Mouse (Mus musculus): ENCODE results near the gene Tcf15. TPM values are rescaled to one million over a fixed set of nuclear protein-coding genes. Genes with fewer than 3 reads are reported as not detected.

Gene Tcf15
- polyA plus RNA-seq, 1 experiment from 2014 or later = not detected

DNA sequence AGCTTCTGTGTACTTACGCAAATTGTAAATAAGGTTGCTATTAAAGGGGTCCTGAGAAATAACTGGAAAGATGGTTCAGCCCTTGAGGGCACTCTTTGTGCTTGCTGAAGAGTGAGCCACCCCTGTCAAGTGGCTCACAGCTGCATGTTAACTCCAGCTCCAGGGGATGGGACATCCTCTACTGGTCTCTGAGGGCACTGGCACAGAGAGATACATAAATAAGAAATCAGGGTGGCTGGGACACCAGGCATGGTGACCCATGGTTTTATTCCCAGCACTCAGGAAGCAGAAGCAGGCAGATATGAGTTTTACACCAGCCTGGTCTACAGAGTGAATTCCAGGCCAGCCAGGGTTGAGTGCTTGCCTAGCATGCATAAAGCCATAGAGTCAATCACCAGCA lies 26.0 kb downstream of the Tcf15 start:
- no peak overlapping the region for H3K4me3 ChIP-seq (ENCODE audit: inconsistent target)
- no peak overlapping the region for H3K27ac ChIP-seq
- H3K36me3 ChIP-seq (ENCODE audit: inconsistent target) = no peaks in the 10 kb centered on the region
- no peaks in the 10 kb centered on the region for H3K79me2 ChIP-seq (ENCODE audit: inconsistent target)
- WGBS (ENCODE audit: missing documents) = 100% methylated on average over 1 of the region's 1 CpGs

DNA sequence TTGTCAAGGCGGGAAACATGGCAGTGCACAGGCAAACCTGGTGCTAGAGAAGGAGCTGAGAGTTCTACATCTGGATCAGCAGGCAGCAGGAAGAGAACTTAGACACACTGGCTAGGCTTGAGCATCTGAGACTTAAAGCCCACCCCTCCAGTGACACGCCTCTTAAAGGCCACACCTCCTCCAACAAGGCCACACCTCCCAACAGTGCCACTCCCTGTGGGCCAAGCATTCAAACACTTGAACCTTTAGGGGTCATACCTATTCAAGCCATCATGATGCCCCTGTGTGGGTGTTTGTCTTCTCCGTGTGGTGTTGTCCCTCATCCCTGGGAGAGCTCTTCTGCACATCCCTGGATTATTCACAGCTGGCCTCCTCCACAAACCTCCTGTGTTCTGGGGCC lies 31.5 kb downstream of the Tcf15 start:
- Histone ChIP-seq H3K79me2 (ENCODE audit: inconsistent target) (no peaks in the 10 kb centered on the region), H3K27ac (no peak overlapping the region), H3K36me3 (ENCODE audit: inconsistent target) (no peaks in the 10 kb centered on the region), H3K4me3 (ENCODE audit: inconsistent target) (no peak overlapping the region)
- WGBS (ENCODE audit: missing documents) = 93% methylated on average over 3 of the region's 3 CpGs

- Histone ChIP-seq H3K27ac (no peak overlapping the region), H3K36me3 (ENCODE audit: inconsistent target) (no peaks in the 10 kb centered on the region), H3K79me2 (ENCODE audit: inconsistent target) (no peaks in the 10 kb centered on the region), H3K4me3 (ENCODE audit: inconsistent target) (no peak overlapping the region)
- 80% methylated on average over 6 of the region's 6 CpGs for WGBS (ENCODE audit: missing documents)
Measured at GRCm38 (mm10) chr2:152176659-152177058, 33.3 kb downstream of the Tcf15 start.

- 38% methylated on average over 24 of the region's 24 CpGs for WGBS (ENCODE audit: missing documents)
- Histone ChIP-seq H3K36me3 (ENCODE audit: inconsistent target) (no peaks in the 10 kb centered on the region), H3K27ac (no peak overlapping the region), H3K4me3 (ENCODE audit: inconsistent target) (no peak overlapping the region), H3K79me2 (ENCODE audit: inconsistent target) (no peaks in the 10 kb centered on the region)
Measured at GRCm38 (mm10) chr2:152177162-152177805, 33.9 kb downstream of the Tcf15 start.

GRCm38 (mm10) chr2:152177806-152178170 lies 34.4 kb downstream of the Tcf15 start:
- no peak overlapping the region for H3K4me3 ChIP-seq (ENCODE audit: inconsistent target)
- H3K36me3 ChIP-seq (ENCODE audit: inconsistent target) = no peaks in the 10 kb centered on the region
- no peaks in the 10 kb centered on the region for H3K79me2 ChIP-seq (ENCODE audit: inconsistent target)
- WGBS (ENCODE audit: missing documents) = 93% methylated on average over 6 of the region's 6 CpGs
- H3K27ac ChIP-seq = no peak overlapping the region

GRCm38 (mm10) chr2:152178345-152178744 lies 35.0 kb downstream of the Tcf15 start:
- H3K4me3 ChIP-seq (ENCODE audit: inconsistent target) = no peak overlapping the region
- WGBS (ENCODE audit: missing documents) = 84% methylated on average over 3 of the region's 3 CpGs
- H3K27ac ChIP-seq = no peak overlapping the region
- H3K79me2 ChIP-seq (ENCODE audit: inconsistent target) = no peaks in the 10 kb centered on the region
- no peaks in the 10 kb centered on the region for H3K36me3 ChIP-seq (ENCODE audit: inconsistent target)

- no peaks in the 10 kb centered on the region for H3K36me3 ChIP-seq (ENCODE audit: inconsistent target)
- no peak overlapping the region for H3K4me3 ChIP-seq (ENCODE audit: inconsistent target)
- H3K79me2 ChIP-seq (ENCODE audit: inconsistent target) = no peaks in the 10 kb centered on the region
- H3K27ac ChIP-seq = no peak overlapping the region
- 96% methylated on average over 2 of the region's 2 CpGs for WGBS (ENCODE audit: missing documents)
Measured at GRCm38 (mm10) chr2:152179301-152179700, 35.9 kb downstream of the Tcf15 start.

GRCm38 (mm10) chr2:152180323-152180722 lies 37.0 kb downstream of the Tcf15 start:
- Histone ChIP-seq H3K4me3 (ENCODE audit: inconsistent target) (no peak overlapping the region), H3K27ac (no peak overlapping the region), H3K36me3 (ENCODE audit: inconsistent target) (no peaks in the 10 kb centered on the region), H3K79me2 (ENCODE audit: inconsistent target) (no peaks in the 10 kb centered on the region)
- 69% methylated on average over 5 of the region's 6 CpGs for WGBS (ENCODE audit: missing documents)

- 49% methylated on average over 5 of the region's 5 CpGs for WGBS (ENCODE audit: missing documents)
- Histone ChIP-seq H3K27ac (no peak overlapping the region), H3K36me3 (ENCODE audit: inconsistent target) (no peaks in the 10 kb centered on the region), H3K4me3 (ENCODE audit: inconsistent target) (no peak overlapping the region), H3K79me2 (ENCODE audit: inconsistent target) (no peaks in the 10 kb centered on the region)
Measured at GRCm38 (mm10) chr2:152187132-152187531, 43.8 kb downstream of the Tcf15 start.

DNA sequence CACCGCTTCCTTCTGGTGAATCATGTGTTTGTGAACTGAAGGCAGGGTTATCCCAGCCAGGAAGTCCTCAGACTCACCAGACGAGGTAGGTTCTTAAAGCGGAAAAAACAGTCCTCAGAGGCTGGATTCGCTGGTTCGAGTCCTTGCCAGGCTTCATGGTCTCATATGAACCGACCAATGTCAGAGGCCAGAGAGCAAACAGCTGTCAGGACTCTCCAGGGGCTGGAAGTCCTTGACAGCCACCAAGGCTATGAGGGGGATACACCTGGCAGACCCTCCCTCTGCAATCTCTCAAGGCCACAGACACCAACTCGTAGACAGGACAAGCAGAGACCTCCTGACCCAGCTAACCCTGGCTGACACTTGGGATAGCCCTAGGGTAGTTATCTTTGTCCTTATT lies 45.9 kb downstream of the Tcf15 start:
- H3K4me3 ChIP-seq (ENCODE audit: inconsistent target) = no peak overlapping the region
- no peak overlapping the region for H3K27ac ChIP-seq
- no peaks in the 10 kb centered on the region for H3K36me3 ChIP-seq (ENCODE audit: inconsistent target)
- no peaks in the 10 kb centered on the region for H3K79me2 ChIP-seq (ENCODE audit: inconsistent target)
- WGBS (ENCODE audit: missing documents) = 83% methylated on average over 7 of the region's 7 CpGs

DNA sequence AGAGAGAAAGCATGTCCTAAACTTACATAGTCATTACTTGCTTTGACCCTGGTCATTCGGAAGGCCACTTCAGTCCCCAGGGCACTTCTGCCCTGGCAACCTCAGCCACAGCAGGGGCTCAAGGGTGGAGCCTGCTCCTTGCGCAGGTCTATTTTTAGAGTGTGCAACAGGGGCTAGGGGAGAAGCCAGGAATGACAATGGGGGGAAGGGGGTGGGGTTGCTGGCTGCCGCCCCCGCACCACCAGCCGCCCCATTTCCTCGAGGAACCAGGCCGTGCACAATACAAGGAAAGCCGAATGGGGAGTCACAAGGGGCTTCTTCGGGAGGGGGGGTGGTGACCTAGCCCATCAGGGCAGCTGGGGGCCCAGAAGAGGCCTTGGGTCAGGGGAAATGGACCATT lies 46.3 kb downstream of the Tcf15 start:
- H3K27ac ChIP-seq = no peak overlapping the region
- WGBS (ENCODE audit: missing documents) = 73% methylated on average over 9 of the region's 9 CpGs
- no peaks in the 10 kb centered on the region for H3K79me2 ChIP-seq (ENCODE audit: inconsistent target)
- no peaks in the 10 kb centered on the region for H3K36me3 ChIP-seq (ENCODE audit: inconsistent target)
- H3K4me3 ChIP-seq (ENCODE audit: inconsistent target) = no peak overlapping the region

DNA sequence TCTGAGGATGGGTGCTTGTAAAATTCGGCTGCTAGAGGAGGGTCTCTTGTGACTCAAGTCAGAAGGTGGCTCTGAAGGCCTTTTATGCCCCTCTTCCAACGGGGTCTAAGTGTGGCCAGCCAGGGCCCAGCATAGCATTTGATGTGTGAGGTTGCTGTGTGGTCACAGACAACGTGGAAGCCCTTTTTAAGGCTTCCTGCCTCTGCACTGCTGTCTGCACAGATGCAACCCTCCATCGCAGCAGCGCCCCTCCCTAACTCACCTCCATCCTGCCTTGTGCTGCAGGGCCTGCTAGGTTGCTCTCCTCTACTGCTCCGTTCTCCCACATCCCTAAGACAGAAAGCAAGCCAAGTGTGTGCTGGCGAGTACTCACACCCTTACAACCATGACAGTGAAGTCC lies 46.8 kb downstream of the Tcf15 start:
- Histone ChIP-seq H3K79me2 (ENCODE audit: inconsistent target) (no peaks in the 10 kb centered on the region), H3K4me3 (ENCODE audit: inconsistent target) (no peak overlapping the region), H3K27ac (no peak overlapping the region), H3K36me3 (ENCODE audit: inconsistent target) (no peaks in the 10 kb centered on the region)
- 73% methylated on average over 7 of the region's 7 CpGs for WGBS (ENCODE audit: missing documents)

DNA sequence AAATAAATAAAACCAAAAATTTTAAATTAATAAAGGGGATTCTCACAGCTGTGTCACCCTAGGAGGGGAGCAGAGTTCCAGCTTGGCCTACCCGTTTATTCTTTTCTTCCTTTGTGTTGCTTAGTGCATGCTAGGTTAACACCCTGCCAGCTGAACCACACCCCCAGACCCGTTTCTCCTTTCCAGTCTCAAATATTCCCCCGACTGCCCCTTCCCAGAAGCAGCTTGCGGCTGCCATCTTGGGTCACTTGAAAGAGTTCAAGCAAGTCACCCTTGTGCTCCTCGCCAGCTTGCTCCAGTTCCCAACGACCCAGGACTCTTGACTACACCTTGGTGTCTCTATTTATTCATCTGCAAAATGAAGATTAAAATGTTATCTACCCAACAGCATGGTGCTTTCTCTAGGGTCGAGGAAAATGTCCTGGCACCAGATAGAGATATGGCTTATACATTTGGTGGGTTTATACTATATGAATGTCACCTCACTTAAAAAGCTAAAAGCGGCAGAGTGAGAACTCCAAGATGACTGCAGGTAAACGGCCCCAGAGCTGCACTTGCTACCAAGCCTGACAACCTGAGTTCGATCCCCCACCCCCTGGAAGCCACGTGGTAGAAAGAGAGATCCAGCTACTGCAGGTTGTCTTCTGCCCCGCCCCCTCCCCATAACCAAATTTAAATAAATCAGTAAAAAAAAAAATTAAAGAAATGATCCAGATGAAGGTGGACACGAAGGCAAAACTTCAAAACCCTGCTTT lies 49.4 kb downstream of the Tcf15 start:
- H3K27ac ChIP-seq = no peak overlapping the region
- no peaks in the 10 kb centered on the region for H3K36me3 ChIP-seq (ENCODE audit: inconsistent target)
- H3K79me2 ChIP-seq (ENCODE audit: inconsistent target) = no peaks in the 10 kb centered on the region
- H3K4me3 ChIP-seq (ENCODE audit: inconsistent target) = no peak overlapping the region
- 79% methylated on average over 11 of the region's 13 CpGs for WGBS (ENCODE audit: missing documents)

- Histone ChIP-seq H3K27ac (no peak overlapping the region), H3K79me2 (ENCODE audit: inconsistent target) (no peaks in the 10 kb centered on the region), H3K4me3 (ENCODE audit: inconsistent target) (no peak overlapping the region), H3K36me3 (ENCODE audit: inconsistent target) (no peaks in the 10 kb centered on the region)
- 59% methylated on average over 7 of the region's 7 CpGs for WGBS (ENCODE audit: missing documents)
Measured at GRCm38 (mm10) chr2:152193346-152193710, 50.0 kb downstream of the Tcf15 start.

DNA sequence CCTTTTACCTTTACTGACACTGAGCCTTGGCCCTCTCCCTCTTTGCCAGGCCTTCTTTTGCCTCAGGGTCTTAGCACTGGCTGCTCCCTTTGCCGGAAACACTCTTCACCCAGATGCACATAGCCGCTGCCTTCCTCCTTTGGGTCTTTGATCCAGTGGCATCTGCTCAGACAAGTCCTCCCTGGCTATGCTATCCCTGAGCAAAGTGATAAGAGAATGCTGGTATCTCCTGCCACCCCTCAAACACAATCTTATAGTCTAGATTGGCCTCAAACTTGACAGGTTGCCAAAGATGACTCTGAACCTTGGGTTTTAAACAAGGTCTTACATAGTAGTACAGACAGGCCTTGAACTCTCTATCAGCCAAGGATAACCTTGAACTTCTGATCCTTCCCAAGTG lies 51.2 kb downstream of the Tcf15 start:
- 100% methylated on average over 2 of the region's 2 CpGs for WGBS (ENCODE audit: missing documents)
- Histone ChIP-seq H3K27ac (no peak overlapping the region), H3K4me3 (ENCODE audit: inconsistent target) (no peak overlapping the region), H3K79me2 (ENCODE audit: inconsistent target) (no peaks in the 10 kb centered on the region), H3K36me3 (ENCODE audit: inconsistent target) (no peaks in the 10 kb centered on the region)

- Histone ChIP-seq H3K36me3 (ENCODE audit: inconsistent target) (no peaks in the 10 kb centered on the region), H3K79me2 (ENCODE audit: inconsistent target) (no peaks in the 10 kb centered on the region), H3K27ac (no peak overlapping the region), H3K4me3 (ENCODE audit: inconsistent target) (no peak overlapping the region)
- WGBS (ENCODE audit: missing documents) = 46% methylated on average over 3 of the region's 3 CpGs
Measured at GRCm38 (mm10) chr2:152196896-152197295, 53.5 kb downstream of the Tcf15 start.

Measured in macrophage (primary cell).